Mouse (Mus musculus) myocyte (in vitro differentiated cells): ENCODE results near the gene Gm7929.
"Not testable (repeated sequence)": the region's sequence is repeated elsewhere in the genome, so short reads cannot be mapped to it uniquely, and the experiment has no call there.

Experiments used
- POLR2A ChIP-seq: IDR thresholded peaks from one replicate; pipeline ENCODE4 v1.6.1; 2011; ENCODE audit warnings: low read depth, mild to moderate bottlenecking, control low read depth, moderate library complexity; ENCODE audit not compliant: insufficient read length
- TCF3 ChIP-seq: IDR thresholded peaks from one replicate; pipeline ENCODE4 v1.6.1; 2011; ENCODE audit warnings: low read depth, control low read depth; ENCODE audit not compliant: insufficient read length

DNA sequence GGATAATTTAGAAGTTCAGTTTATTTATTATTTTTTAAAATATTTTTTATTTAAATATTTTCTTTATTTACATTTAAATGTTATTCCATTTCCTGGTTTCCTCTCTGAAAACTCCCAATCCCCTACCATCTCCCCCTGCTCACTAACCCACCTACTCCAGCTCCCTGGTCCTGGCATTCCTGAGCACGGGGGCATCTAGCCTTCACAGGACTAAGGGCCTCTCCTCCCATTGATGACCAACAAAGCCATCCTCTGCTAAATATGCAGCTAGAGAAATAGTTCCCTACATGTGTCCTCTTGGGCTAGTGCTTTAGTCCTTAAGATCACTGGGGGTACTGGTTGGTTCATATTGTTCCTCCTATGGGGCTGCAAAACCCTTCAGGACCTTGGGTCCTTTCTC, 33.2 kb downstream of the Gm7929 start:
- TF ChIP-seq POLR2A, TCF3: not testable (repeated sequence)
